Mouse (Mus musculus): ENCODE measurements around the gene Aox2. TPM values are rescaled to one million over a fixed set of nuclear protein-coding genes. Genes with fewer than 3 reads are reported as not detected.
A peak's percentile ranks its signal among the peaks of the same experiment; 100 is the strongest.

Gene Aox2
- total and polyA plus RNA-seq, 3 experiments: 0.04 to 0.08 TPM; not detected in 1

DNA sequence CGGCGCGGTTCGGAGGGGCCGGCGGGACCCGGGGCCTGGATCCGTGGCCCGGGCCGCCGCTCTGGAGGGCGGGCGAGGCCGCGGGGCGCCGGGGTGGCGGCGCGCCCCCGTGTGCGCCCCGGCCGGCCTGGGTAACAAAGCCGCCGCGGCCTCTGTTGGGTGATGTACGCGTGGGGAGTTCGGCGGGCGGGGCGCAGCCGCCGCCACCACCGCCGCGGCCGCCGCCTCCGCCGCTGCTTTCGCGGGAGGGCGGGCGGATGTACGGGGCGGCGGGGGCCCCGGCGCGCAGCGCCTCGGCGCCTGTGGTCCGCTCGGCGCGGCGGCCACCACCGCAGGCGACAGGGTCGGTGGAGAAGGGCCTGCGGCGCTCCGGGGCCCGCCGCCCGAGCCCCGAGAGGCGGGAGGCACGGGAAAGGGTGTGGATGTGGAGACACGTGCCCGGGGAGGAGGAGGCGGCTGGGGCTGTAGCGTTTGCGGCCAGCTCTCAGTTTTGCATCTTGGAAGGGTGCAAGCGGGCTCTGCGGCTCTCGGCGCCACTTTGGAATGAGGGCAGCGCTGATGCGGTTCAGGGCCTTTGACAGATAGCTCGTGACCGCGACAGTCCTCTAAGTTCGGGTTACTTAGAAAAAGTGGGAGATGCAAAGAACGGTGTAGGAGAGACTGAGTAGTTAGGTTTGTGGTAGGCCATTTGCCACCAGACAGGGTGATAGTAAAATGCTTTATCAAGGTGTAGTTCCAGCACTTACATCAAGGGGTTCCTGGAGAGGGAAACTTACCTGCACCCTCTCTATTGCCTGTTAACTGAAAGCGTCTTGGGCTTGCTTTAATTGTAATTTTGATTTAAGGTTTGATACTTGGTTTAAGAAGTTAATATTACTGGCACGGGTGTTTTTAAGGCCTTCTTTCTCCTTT lies 115.4 kb downstream of the Aox2 start:
- Histone ChIP-seq H3K9me3 (replicated peaks; ENCODE audit: insufficient read depth, low read length) (no peaks in the 10 kb centered on the region), H3K4me1 (ENCODE audit: control insufficient read depth in 1 of 2, insufficient read depth in 2 of 2, low read length in 2 of 2) (peaks cover 11 to 13% of the 10 kb centered on the region in 2 experiments), H3K9ac (ENCODE audit: control insufficient read depth, low read depth, low read length, poor library complexity, severe bottlenecking) (peak overlapping the region; percentile 100), H3K27ac (ENCODE audit: control insufficient read depth, low read depth, low read length) (peak overlapping the region; percentile 91), H3K79me2 (ENCODE audit: control insufficient read depth, insufficient read depth, low read length, poor library complexity) (peaks cover 34% of the 10 kb centered on the region), H3K27me3 (ENCODE audit: control insufficient read depth in 1 of 2, insufficient read depth in 2 of 2, low read length in 2 of 2) (no peaks in the 10 kb centered on the region), H3K36me3 (ENCODE audit: control insufficient read depth in 1 of 2, insufficient read depth in 2 of 2, low read length in 2 of 2) (peaks cover 30 to 31% of the 10 kb centered on the region in 2 experiments), H3K4me3 (ENCODE audit: control insufficient read depth in 1 of 2, insufficient read depth in 1 of 2, low read depth in 2 of 2, low read length in 2 of 2) (peak overlapping the region; percentile 84 to 85)
- DNase-seq (ENCODE audit: low read depth, low spot score): peak; percentile 72
- TF ChIP-seq ETS1 (IDR thresholded peaks at IDR 0.05; ENCODE audit: low read depth, low read length) (no peak), E2F4 (IDR thresholded peaks at IDR 0.05; ENCODE audit: borderline replicate concordance, low read depth, low read length) (no peak), MAZ (IDR thresholded peaks at IDR 0.05; ENCODE audit: low read depth, low read length) (no peak), NRF1 (IDR thresholded peaks at IDR 0.05; ENCODE audit: insufficient read depth, low read depth, low read length, poor library complexity, severe bottlenecking) (no peak), MXI1 (IDR thresholded peaks at IDR 0.05; ENCODE audit: low read depth, low read length) (peak; percentile 83; the same call in 1 of the 2 replicates), CHD1 (IDR thresholded peaks at IDR 0.05; ENCODE audit: low read depth, low read length) (no peak), ZMIZ1 (IDR thresholded peaks at IDR 0.05; ENCODE audit: low read depth, low read length) (no peak), ZC3H11A (IDR thresholded peaks at IDR 0.05; ENCODE audit: low read depth, low read length) (no peak), USF2 (IDR thresholded peaks at IDR 0.05; ENCODE audit: borderline replicate concordance in 1 of 2, insufficient read depth in 1 of 2, low read depth in 1 of 2, low read length in 2 of 2) (no peak), RAD21 (IDR thresholded peaks at IDR 0.05; ENCODE audit: low read depth, low read length) (no peak), TAL1 (IDR thresholded peaks at IDR 0.05; ENCODE audit: low read length) (no peak), JUND (IDR thresholded peaks at IDR 0.05; ENCODE audit: low read depth, low read length) (no peak), EP300 (IDR thresholded peaks at IDR 0.05; ENCODE audit: low read depth in 1 of 2, low read length in 2 of 2) (no peak), USF1 (IDR thresholded peaks at IDR 0.05; ENCODE audit: low read depth, low read length) (peak; percentile 45; the same call in 1 of the 2 replicates), MAFK (IDR thresholded peaks at IDR 0.05; ENCODE audit: borderline replicate concordance, low read depth, low read length) (no peak), POLR2A (IDR thresholded peaks at IDR 0.05; ENCODE audit: control insufficient read depth in 1 of 2, insufficient read depth in 1 of 2, low read depth in 1 of 2, low read length in 2 of 2, poor library complexity in 1 of 2) (no peak), POLR2AphosphoS2 (IDR thresholded peaks at IDR 0.05; ENCODE audit: low read length) (no peak), SMC3 (IDR thresholded peaks at IDR 0.05; ENCODE audit: low read depth, low read length) (no peak), SIN3A (IDR thresholded peaks at IDR 0.05; ENCODE audit: low read length) (no peak), RCOR1 (IDR thresholded peaks at IDR 0.05; ENCODE audit: low read depth, low read length) (no peak), CHD2 (IDR thresholded peaks at IDR 0.05; ENCODE audit: low read length) (no peak), BHLHE40 (IDR thresholded peaks at IDR 0.05; ENCODE audit: borderline replicate concordance, low read depth, low read length) (peak; percentile 55; the same call in 1 of the 2 replicates), ELF1 (IDR thresholded peaks at IDR 0.05; ENCODE audit: low read depth, low read length) (no peak), HCFC1 (IDR thresholded peaks at IDR 0.05; ENCODE audit: low read depth, low read length) (no peak), ZNF384 (IDR thresholded peaks at IDR 0.05; ENCODE audit: low read depth, low read length) (no peak), CTCF (IDR thresholded peaks at IDR 0.05 in 2 of 3, conservative IDR thresholded peaks at IDR 0.05 in 1 of 3; ENCODE audit: control insufficient read depth in 1 of 3, insufficient read depth in 1 of 3, low read depth in 2 of 3, low read length in 3 of 3, poor library complexity in 1 of 3, severe bottlenecking in 1 of 3) (peak in 2 of 3 experiments; percentile 1 to 22; a peak in 3 of 6 replicates), UBTF (IDR thresholded peaks at IDR 0.05; ENCODE audit: borderline replicate concordance, insufficient read depth, low read depth, low read length) (no peak), POLR2AphosphoS5 (IDR thresholded peaks at IDR 0.05; ENCODE audit: borderline replicate concordance, low read depth, low read length) (no peak)

Measured in MEL (cell line).